Mouse (Mus musculus): Measurements from ENCODE around the gene Ntn1.

DNA sequence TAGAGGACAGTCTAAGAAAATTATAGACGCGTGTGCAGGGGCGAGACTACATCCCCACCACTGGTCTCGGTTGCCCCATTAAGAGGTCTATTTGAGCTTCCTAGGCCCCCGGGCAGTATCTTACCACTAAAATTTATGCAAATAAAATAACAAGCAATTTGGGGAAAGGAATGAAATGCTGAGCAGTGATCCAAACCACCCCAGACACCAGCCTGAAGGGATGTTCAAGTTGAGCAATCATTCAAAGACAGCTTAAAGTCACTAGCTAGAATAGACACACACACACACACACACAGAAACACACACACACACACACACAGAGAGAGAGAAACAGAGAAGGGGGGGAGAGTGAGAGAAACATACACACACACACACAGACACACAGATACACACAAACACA lies 105.1 kb downstream of the Ntn1 start:
- TF ChIP-seq CTCF (IDR thresholded peaks at IDR 0.05; ENCODE audit: borderline replicate concordance, insufficient read depth, low read length) (no peak), POLR2A (IDR thresholded peaks at IDR 0.05; ENCODE audit: low read depth, low read length) (no peak)

Data from embryonic fibroblast, embryonic 13.5 days (primary cell).